Mouse (Mus musculus) forebrain, embryonic 14.5 days (tissue): ENCODE measurements at regions not wholly inside any gene's neighbourhood (a gene's known extent, or its start where the extent isn't known, plus 50 kb on each side); places are given as distances from the start of the nearest gene placed in this dataset.

ENCODE experiments used
- ATAC-seq: fragments of 200-750 bp; cut with Nextera tagmentation; 2 replicates; pipeline ENCODE4 v1.8.0; 2017; ENCODE audit warnings: mild to moderate bottlenecking, moderate library complexity
- DNase-seq: peaks from one replicate; pipeline ENCODE4 v3.0.0-alpha.2; 2015; ENCODE audit warnings: low spot score
- H3K27ac ChIP-seq: fragments of 300-500 bp; sonication (generic); 2 replicates; pipeline ENCODE4 v1.5.1; 2014; ENCODE audit warnings: low read depth, mild to moderate bottlenecking, control low read depth, low read length, moderate library complexity
- H3K27me3 ChIP-seq: fragments of 300-500 bp; sonication (generic); replicated peaks from 2 replicates; pipeline ENCODE4 v1.6.1; 2014; ENCODE audit warnings: low read length, control low read depth, mixed read lengths; ENCODE audit not compliant: control insufficient read depth, insufficient read depth
- H3K36me3 ChIP-seq: fragments of 300-500 bp; sonication (generic); 2 replicates; pipeline ENCODE4 v1.6.1; 2014; ENCODE audit warnings: low read length, control low read depth; ENCODE audit not compliant: control insufficient read depth, insufficient read depth
- H3K4me1 ChIP-seq: fragments of 300-500 bp; sonication (generic); 2 replicates; pipeline ENCODE4 v1.6.1; 2014; ENCODE audit warnings: antibody characterized with exemption, low read length, control low read depth; ENCODE audit not compliant: control insufficient read depth, insufficient read depth
- H3K4me2 ChIP-seq: fragments of 300-500 bp; sonication (generic); 2 replicates; pipeline ENCODE4 v1.6.1; 2014; ENCODE audit warnings: mild to moderate bottlenecking, control low read depth, low read length
- H3K4me3 ChIP-seq: fragments of 300-500 bp; sonication (generic); 2 replicates; pipeline ENCODE4 v1.5.1; 2014; ENCODE audit warnings: low read depth, low read length, control low read depth
- H3K9ac ChIP-seq: fragments of 300-500 bp; sonication (generic); 2 replicates; pipeline ENCODE4 v1.6.1; 2014; ENCODE audit warnings: mild to moderate bottlenecking, low read length, control low read depth, moderate library complexity
- H3K9me3 ChIP-seq: fragments of 300-500 bp; sonication (generic); replicated peaks from 2 replicates; pipeline ENCODE4 v1.6.1; 2016; ENCODE audit warnings: low read length, control low read depth, mixed read lengths; ENCODE audit not compliant: control insufficient read depth
- WGBS: fragments of 180-500 bp; shearing (Covaris S2); extraction: QIAGEN DNeasy Blood & Tissue Kit; methylation state at CpG from one replicate; pipeline ENCODE4 v1.1.7; 2014; 5-methylcytosine and 5-hydroxymethylcytosine counted together

GRCm38 (mm10) chr3:147387077-147387476 is 534.9 kb downstream of the Ttll7 start:
- WGBS: 81% methylated on average over 5 of the region's 5 CpGs
- H3K9ac ChIP-seq: no peak overlapping the region

GRCm38 (mm10) chr3:147398298-147398697 is 546.1 kb downstream of the Ttll7 start:
- Histone ChIP-seq H3K36me3 (no peaks in the 10 kb centered on the region), H3K4me3 (no peak overlapping the region), H3K4me2 (no peak overlapping the region), H3K9me3 (no peaks in the 10 kb centered on the region), H3K9ac (no peak overlapping the region), H3K27me3 (no peaks in the 10 kb centered on the region), H3K4me1 (no peaks in the 10 kb centered on the region), H3K27ac (no peak overlapping the region)
- ATAC-seq (no peak), DNase-seq (no peak)
- WGBS: 72% methylated on average over 8 of the region's 8 CpGs

More at GRCm38 (mm10) chr3:147387077-147387476, 534.9 kb downstream of the Ttll7 start:
- Histone ChIP-seq H3K4me3 (no peak overlapping the region), H3K36me3 (no peaks in the 10 kb centered on the region), H3K4me2 (no peak overlapping the region), H3K9me3 (no peaks in the 10 kb centered on the region), H3K27me3 (no peaks in the 10 kb centered on the region), H3K27ac (no peak overlapping the region), H3K4me1 (no peaks in the 10 kb centered on the region)
- ATAC-seq: no peak
- DNase-seq: no peak

- 93% methylated on average over 4 of the region's 4 CpGs for WGBS
- H3K4me3 ChIP-seq: no peak overlapping the region
- H3K4me2 ChIP-seq: no peak overlapping the region
- H3K9me3 ChIP-seq: no peaks in the 10 kb centered on the region
- no peak overlapping the region for H3K27ac ChIP-seq
- DNase-seq: no peak
- no peaks in the 10 kb centered on the region for H3K4me1 ChIP-seq
- H3K36me3 ChIP-seq: no peaks in the 10 kb centered on the region
- H3K9ac ChIP-seq: no peak overlapping the region
- no peak for ATAC-seq
- H3K27me3 ChIP-seq: no peaks in the 10 kb centered on the region
These were observed 560.1 kb downstream of the Ttll7 start for GRCm38 (mm10) chr3:147412274-147412673.

- no peaks in the 10 kb centered on the region for H3K36me3 ChIP-seq
- no peak overlapping the region for H3K4me2 ChIP-seq
- H3K9ac ChIP-seq: no peak overlapping the region
- 83% methylated on average over 3 of the region's 3 CpGs for WGBS
- H3K4me1 ChIP-seq: no peaks in the 10 kb centered on the region
- no peak for ATAC-seq
- no peak for DNase-seq
- H3K27me3 ChIP-seq: no peaks in the 10 kb centered on the region
- no peak overlapping the region for H3K4me3 ChIP-seq
- H3K9me3 ChIP-seq: no peaks in the 10 kb centered on the region
- H3K27ac ChIP-seq: no peak overlapping the region
These were observed 564.8 kb downstream of the Ttll7 start for GRCm38 (mm10) chr3:147416926-147417325.

- H3K27me3 ChIP-seq: no peaks in the 10 kb centered on the region
- DNase-seq (peak; percentile 56), ATAC-seq (0 out of 2 replicates have a peak, but pooled peaks have one; percentile 52)
- no peaks in the 10 kb centered on the region for H3K9me3 ChIP-seq
- WGBS: 20% methylated on average over 3 of the region's 3 CpGs
- no peak overlapping the region for H3K27ac ChIP-seq
- H3K36me3 ChIP-seq: no peaks in the 10 kb centered on the region
- H3K9ac ChIP-seq: no peak overlapping the region
- H3K4me3 ChIP-seq: no peak overlapping the region
- H3K4me1 ChIP-seq: peaks cover 5% of the 10 kb centered on the region
- no peak overlapping the region for H3K4me2 ChIP-seq
These were observed 567.0 kb downstream of the Ttll7 start for GRCm38 (mm10) chr3:147419129-147419528.

GRCm38 (mm10) chr3:147422196-147422595 is 570.0 kb downstream of the Ttll7 start:
- peak; percentile 57 for ATAC-seq
- WGBS: 66% methylated on average over 5 of the region's 5 CpGs

GRCm38 (mm10) chr3:147423895-147424575 is 571.9 kb downstream of the Ttll7 start:
- no peaks in the 10 kb centered on the region for H3K36me3 ChIP-seq
- 11% methylated on average over 2 of the region's 2 CpGs for WGBS
- DNase-seq: peak; percentile 37

More at GRCm38 (mm10) chr3:147422196-147422595, 570.0 kb downstream of the Ttll7 start:
- H3K4me3 ChIP-seq: no peak overlapping the region
- no peaks in the 10 kb centered on the region for H3K36me3 ChIP-seq
- no peak overlapping the region for H3K4me2 ChIP-seq
- H3K9me3 ChIP-seq: no peaks in the 10 kb centered on the region
- no peaks in the 10 kb centered on the region for H3K27me3 ChIP-seq
- DNase-seq: peak; percentile 35
- peaks cover 6% of the 10 kb centered on the region for H3K4me1 ChIP-seq
- H3K27ac ChIP-seq: no peak overlapping the region
- no peak overlapping the region for H3K9ac ChIP-seq

GRCm38 (mm10) chr3:147428837-147429236 is 576.7 kb downstream of the Ttll7 start:
- ATAC-seq (no peak), DNase-seq (peak; percentile 28)
- Histone ChIP-seq H3K4me2 (no peak overlapping the region), H3K36me3 (no peaks in the 10 kb centered on the region), H3K9me3 (no peaks in the 10 kb centered on the region), H3K4me3 (no peak overlapping the region), H3K27ac (no peak overlapping the region), H3K27me3 (no peaks in the 10 kb centered on the region), H3K9ac (no peak overlapping the region), H3K4me1 (peaks cover 4% of the 10 kb centered on the region)
- WGBS: 59% methylated on average over 10 of the region's 10 CpGs

More at GRCm38 (mm10) chr3:147423895-147424575, 571.9 kb downstream of the Ttll7 start:
- Histone ChIP-seq H3K4me1 (peaks cover 6% of the 10 kb centered on the region), H3K27me3 (no peaks in the 10 kb centered on the region), H3K27ac (no peak overlapping the region), H3K9ac (no peak overlapping the region), H3K4me3 (no peak overlapping the region), H3K9me3 (no peaks in the 10 kb centered on the region), H3K4me2 (no peak overlapping the region)
- ATAC-seq: no peak

GRCm38 (mm10) chr3:147442925-147443690 is 590.9 kb downstream of the Ttll7 start:
- DNase-seq: no peak
- Histone ChIP-seq H3K27me3 (no peaks in the 10 kb centered on the region), H3K4me3 (no peak overlapping the region), H3K4me2 (no peak overlapping the region), H3K36me3 (no peaks in the 10 kb centered on the region), H3K4me1 (peaks cover 8% of the 10 kb centered on the region; the same call in 1 of the 2 replicates), H3K9ac (no peak overlapping the region), H3K27ac (no peak overlapping the region), H3K9me3 (no peaks in the 10 kb centered on the region)
- 44% methylated on average over 5 of the region's 5 CpGs for WGBS
- ATAC-seq: peak; percentile 72
